Mouse (Mus musculus) ovary, postnatal 14 days (tissue): Measurements from ENCODE around the gene Zmynd12.

Experiments
- DNase-seq: peaks from one replicate; pipeline ENCODE4 v3.0.0; 2022; ENCODE audit warnings: low spot score

Zmynd12 gene

DNA sequence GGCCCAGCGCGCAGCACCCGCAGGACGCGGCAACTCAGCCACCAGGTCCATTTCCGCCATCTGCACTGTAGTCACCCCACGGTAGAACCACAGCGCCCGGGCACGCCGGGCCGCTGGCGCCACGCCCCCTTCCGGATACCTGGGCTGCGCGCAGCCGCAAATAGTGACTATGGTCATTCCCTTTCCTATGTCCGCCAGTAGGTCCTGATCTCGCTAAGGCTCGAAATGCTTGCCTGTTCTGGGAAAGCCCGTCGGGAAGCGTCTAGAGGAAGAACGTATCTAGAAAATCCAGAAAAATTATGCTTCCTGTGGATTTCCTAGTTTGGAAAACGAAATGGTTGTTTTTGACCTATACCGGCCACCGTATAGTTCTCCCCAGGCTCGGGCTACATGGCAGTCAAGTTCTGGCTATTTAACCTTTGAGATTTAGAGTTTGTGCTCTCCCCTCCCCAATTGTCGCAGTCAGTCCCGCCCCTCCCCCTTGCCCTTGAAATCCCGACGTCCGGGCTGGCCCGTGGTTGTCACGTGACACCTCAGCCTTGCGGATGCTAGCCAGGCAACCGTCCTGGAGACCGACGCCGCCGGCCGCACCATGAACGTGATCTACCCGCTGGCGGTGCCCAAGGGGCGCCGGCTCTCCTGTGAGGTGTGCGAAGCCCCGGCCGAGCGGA is at the start of gene Zmynd12, which contains the start of gene Ppcs:
Zmynd12 (plus strand) TSS at position 521 of the 671 bp plus-strand sequence.
Ppcs (minus strand) TSS at position 127 of the 671 bp plus-strand sequence.
- peak; percentile 83 for DNase-seq

DNA sequence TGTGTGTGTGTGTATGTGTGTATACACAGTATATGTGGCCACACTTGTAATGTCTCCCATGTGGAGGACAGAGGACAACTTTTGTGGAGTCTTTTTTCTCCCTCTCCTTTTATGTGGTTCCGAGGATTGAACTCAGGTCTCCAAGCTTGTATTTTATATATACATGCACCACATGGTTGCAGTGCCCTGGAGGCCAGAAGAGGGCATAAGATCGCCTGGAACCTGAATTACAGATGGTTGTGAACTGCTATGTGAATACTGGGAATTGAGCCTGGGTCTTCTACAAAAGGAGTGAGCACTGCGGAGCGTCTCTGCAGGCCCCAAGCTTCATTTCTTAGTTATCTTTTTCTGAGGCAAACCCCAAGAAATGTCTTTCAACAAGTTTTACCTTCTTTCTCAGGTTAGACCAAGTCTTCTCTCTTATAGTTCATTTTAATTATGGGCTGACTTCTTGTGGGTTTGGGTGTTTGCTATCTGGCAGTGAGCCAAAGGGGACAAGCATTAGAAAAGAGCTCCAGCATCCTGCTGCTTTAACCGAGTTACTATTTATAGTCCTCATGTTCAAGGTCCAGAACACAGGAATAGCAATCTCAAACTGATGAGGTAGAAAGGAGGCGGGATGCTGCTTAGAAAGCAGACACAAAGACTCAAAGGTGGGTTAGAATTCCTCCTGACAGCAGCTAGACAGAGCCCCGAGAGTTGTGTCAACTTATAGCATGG is 41.0 kb upstream of the Zmynd12 start:
- no peak for DNase-seq

DNA sequence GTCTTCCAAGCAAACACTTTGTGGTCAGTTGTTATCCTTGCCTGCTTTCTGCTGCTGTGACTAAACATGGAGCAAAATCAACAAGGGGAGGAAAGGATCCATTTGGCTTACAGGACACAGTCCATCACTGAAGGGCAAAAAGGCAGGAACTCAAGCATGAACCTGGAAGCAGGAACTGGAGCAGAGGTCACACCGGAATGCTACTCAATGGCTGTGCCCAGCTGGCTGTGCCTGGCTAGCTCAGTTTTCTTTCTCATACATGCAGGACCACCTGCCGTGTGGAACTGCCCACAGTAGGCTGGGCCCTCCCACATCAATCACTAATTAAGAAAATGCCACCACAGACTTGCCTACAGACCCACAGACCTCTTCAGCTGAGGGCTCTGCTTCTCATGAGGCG is 33.4 kb upstream of the Zmynd12 start:
- DNase-seq, result no peak

DNA sequence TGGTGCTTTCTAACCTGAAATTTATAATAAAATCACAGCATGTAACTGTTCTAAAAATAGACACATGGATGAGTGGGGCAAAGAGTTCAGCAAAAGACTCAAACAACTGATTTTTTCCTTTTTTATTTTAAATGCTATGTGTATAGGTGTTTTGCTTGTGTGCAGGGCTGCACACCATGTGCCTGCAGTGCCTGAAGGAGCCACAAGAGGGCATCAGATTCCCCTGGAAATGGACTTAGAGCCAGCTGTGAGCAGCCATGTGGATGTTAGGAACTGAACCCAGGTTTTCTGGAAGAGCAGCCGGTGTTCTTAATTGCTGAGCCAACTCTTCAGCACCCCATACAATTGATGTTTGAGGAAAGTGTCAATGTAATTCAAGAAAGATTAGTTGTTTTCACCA is 32.2 kb upstream of the Zmynd12 start:
- peak; percentile 5 for DNase-seq

DNA sequence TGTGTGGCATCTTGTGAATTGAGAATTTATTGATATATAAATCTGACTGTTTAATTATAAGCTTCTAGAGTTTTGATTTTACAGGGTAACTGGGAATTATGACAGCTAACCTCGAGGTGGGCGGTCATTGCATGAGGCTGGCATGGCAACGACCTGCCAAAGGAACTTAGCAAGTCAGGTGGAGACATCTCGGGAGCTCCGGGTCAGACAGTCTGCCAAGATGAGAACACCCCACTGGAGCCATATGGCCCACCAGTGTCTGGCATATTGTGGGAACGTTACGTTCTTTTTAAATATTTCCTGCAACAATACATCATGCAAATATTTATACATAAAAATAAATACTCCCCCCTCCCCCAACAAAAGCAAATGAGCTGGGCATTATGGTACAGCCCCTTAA is 23.9 kb upstream of the Zmynd12 start:
- DNase-seq, result no peak

DNA sequence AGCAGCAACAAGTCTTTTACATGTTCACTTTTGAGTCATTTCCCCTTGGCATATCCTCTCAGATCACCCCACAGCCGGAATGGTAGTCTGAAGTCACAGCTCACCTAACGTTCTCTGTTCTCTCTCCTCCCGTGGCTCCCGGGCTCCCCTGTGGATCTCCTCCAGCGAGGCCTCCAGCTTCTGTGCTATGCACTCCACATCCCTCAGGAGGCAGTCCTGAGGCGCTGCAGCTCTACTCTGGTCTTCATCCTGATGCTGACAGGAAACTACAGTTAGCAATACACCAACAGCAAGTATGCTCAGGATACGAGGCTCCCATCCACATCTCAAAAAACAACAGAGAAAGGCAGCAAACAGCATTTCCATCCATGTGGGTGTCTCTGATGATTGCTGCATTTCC is 21.7 kb upstream of the Zmynd12 start:
- no peak for DNase-seq

DNA sequence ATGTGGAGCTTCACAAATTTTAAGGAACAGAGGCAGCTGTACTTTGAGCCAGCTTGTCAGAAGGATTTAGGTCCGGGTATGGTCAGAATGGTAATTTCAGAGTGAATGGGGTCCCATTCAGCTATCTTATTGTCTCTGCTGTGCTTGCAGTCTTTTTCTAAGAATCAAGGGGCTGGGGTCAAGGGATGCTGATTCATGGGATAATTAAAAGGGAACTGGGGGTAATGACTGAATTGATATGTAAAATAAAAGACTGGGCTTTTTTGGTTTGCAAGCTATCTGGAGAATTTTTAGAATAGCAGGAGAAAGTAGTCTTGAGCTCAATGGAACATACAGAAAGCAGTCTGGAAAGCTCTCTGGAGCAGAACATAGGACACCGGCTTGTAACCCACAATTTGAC is 19.2 kb upstream of the Zmynd12 start:
- DNase-seq, result no peak

DNA sequence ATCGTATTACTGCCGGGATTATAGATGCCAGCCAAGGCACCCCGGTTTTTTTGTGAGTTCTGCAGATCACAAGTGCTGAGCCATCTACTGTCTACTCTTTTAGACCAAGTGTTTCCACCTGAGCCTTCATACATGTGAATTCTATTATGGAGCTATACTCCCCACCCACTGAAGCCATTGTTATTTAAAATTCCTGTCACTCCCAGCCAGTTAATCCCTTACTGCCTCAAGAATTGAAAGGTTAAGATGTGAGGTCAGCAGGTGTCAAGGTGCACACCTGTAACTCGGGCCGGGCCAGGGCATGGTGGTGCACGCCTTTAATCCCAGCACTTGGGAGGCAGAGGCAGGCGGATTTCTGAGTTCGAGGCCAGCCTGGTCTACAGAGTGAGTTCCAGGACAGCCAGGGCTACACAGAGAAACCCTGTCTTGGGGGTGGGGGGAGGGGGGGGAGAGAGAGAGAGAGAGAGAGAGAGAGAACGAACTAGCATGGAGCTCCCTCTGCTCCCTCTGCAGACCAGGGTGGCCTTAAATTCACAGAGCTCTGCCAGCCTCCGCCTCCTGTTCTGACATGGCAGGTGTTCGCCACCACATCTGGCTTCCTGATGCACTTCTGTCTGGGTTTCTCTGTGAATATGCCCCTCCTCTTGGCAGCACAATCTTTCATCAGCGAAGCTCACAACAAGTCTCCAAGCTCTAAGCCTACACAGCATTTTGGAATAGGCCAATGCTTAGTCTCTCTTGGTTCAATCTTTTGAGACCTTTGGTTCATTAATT is 10.6 kb upstream of the Zmynd12 start:
- DNase-seq, result no peak

DNA sequence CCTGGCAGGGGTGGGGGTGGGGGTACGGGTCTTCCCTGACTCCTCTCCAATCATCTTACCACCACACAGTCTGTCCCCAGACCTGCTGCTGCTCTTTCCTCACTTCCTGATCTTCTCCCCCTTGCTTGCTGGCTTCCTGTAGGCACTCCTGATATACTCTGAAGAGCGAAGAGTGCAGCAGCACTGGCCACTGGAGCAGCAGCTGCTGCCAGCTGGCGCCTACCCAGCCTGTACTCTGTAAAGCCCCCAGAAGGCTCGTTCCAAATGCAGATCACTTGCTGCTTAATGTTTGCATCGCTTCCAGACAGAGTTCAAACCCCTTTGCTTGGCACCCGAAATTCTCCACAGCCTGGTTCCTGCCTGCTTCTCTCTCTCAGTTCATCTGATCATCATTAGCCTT is 9.8 kb upstream of the Zmynd12 start:
- no peak for DNase-seq

DNA sequence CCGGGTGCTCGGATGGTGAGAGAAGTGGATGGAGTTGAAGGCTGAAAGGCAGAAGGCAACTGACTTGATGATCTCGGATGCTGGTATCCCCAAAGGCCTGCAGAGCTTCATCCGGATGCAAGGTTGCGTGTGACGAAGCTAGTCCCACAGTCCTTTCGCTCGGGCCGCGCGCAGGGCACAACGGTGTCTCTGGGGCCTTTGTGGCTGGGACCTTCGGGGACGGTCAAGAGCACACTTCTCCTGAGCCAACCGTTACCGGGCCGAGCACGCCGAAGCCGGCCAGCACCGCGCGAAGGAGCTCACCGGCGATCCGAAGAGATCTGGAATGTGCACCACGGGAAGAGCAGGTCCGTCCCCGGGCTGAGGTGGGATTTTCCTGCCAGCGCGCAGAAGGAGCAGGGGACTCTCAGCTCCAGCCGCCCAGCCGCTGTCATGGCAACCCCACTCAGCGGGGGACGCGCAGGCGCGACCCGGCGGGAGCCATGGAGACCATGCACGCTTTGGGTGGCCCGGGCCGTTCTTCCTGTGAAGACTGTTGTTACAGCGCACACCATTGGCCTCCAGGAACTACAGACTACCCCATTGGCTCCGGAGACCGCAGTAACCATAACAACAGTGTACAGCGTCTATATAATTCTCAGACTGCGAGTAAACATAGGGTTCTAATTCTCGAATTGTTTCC is 7.4 kb upstream of the Zmynd12 start, which contains the start of gene Ccdc30:
Ccdc30 (minus strand) TSS at position 450 of the 682 bp plus-strand sequence.
- DNase-seq, result peak; percentile 85

DNA sequence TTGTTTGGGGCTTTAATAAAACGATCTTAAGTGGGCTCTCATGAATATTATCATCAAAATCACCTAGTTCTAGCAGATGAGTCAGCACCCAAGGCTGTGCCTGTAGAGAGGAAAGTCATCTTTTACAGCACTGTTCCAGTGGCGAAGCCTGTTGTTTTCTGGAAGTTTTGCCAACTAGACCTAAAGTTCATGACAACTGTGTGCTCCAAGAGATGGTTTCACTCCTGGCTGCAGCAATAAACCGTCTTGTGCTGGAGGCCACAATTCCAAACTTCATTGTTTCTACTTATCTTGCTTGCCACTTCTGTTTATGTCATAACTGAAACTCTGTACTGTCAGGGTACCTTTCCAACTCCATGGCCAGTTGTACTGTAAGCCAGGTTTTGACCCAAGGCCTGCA is 5.3 kb upstream of the Zmynd12 start:
- no peak for DNase-seq

DNA sequence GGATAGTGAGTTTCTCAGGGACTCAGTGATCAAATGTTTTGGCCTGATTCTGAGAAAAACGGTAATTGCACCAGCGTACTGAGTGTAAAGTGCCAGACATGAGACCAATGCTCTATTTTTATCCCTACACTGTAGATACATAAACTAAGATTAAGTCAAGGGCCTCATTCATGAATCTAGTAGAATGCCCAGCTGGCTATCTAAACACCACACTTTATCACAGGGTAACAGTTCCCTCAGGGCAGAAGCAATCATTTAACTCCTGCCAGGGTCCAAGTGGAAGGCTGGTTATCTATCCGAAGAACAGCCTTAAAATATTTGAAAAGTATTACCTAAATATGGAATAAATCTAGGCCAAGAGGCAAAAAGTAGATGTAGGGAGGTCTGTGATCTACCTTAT is 4.7 kb upstream of the Zmynd12 start:
- no peak for DNase-seq

DNA sequence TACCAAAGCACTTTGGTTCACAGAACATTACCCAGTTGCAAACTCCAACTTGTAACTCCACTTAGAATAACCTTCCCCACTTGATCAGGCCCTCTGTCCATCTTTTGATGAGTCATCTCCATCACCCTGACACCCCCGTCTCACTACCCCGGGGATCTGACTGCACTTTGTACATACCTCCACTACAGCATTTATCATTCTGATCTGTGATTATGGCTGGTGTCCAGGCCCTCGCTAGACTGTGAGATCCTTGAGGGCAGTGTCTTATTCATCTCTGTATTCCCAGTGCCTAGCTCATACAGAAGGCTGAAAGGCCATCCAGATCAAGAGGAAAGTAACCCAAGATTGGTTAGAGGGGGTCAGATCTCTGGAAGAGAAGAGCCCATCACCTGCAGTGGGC is 1.4 kb upstream of the Zmynd12 start:
- no peak for DNase-seq

DNA sequence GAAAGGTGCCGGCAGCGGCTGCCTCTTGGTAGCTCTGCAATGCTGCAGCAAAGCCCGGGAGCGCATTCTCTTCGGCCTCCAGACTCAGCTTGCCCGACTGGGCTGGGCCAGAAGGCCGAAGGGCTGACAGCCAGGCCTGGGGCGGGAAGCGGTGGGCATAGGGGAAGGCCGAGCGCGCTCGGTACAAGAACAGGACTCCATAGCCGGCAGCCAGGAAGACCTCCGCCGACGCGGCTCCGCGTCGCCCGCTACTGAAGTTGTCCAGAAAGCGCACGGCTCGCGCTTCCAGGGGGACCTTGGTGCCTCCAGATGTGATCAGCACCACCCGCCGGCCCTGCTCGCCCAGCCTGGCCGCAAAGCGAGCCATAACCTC is 707 bp upstream of the Zmynd12 start:
- no peak for DNase-seq

DNA sequence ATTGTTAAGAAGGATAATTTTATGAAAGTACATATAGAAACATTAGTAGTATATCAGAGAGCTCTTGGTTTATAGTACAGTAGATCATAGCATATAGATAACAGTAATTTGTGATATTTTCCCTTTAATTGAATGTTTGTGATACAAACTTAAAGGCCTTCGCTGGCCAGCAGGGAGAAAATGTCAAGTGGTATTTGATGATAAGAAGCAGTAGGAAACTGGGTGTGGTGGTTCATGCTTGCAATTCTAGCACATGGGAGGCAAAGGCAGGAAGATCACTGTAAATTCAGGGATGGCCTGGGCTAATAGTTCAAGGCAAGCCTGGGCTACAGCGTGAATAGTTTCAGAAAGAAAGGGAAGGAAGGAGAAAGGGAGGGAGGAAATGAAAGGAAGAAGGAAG is 2.5 kb downstream of the Zmynd12 start:
- no peak for DNase-seq

DNA sequence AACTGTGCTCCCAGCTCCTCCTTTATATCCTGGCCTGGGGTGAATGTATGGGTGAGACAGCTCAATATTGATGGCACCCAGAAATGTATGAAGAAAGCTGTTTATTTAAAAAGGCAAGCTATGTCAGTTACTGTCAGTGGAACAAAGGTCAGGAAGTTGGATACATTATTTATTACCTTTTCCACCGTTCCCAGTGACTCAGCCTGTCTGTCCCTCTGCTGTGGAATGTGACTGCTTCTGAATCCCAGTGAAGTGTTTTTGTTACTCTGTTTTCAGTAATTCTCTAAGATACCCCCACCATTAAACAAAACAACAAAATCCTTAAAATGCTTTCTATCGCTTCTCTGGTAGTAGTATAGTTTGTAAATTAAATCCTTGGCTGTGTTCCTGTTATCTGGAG is 3.0 kb downstream of the Zmynd12 start:
- DNase-seq, result no peak

DNA sequence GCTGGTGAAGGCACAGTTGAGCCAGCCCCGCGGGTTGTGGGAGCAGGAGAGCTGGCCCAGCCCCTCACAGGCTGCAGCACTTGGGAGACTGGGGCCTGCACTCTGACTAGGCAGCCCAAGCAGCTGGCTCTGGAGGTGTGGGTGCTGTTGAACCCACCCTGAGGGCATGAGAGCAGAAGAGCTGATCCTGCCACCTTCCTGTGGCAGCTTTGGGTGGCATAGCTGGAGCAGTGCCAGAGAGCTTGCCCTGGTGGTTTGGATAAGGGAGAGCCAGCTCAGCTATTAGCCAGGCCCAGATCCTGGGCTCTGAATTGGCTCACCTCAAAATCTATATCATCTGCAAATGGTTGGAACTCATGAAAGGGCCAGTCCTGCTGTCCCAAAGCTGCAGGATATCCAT is 5.1 kb downstream of the Zmynd12 start:
- no peak for DNase-seq

DNA sequence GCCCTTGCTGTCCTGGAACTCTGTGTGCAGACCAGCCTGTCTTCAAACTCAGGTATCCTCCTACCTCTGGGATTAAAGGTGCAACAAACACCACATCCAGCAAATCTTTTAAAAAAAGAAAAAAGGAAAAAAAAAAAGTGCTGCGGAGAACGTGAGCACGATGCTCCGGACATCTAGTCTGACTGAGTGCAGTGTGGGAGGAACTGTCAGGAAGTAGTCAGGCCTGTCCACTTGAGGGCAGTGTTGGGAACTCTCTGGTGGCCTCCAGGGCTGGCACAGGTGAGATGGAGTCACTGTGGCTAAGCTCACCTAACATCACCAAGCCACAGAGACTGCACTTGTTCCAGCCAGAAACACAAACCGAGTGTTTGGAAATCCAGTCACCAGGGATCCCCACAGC is 8.1 kb downstream of the Zmynd12 start:
- DNase-seq, result peak; percentile 40

DNA sequence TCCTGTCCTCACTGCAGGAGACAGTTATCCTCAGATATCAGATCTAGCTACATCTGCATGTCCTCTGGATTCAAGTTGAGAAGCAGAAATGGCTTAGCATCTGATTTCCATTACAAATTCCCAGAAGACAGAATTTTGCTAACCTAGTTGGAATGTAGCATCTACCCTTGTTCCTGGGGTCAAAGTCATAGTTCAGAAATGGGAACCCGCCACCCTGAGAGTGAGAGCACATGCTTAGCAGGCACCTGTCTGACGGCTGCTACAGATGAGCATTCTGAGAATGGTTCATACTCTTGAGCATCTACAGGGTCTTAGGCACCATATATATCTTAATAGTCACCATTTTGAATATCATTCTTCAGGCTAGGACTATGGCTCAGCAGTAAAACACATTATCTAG is 15.3 kb downstream of the Zmynd12 start:
- DNase-seq, result no peak

DNA sequence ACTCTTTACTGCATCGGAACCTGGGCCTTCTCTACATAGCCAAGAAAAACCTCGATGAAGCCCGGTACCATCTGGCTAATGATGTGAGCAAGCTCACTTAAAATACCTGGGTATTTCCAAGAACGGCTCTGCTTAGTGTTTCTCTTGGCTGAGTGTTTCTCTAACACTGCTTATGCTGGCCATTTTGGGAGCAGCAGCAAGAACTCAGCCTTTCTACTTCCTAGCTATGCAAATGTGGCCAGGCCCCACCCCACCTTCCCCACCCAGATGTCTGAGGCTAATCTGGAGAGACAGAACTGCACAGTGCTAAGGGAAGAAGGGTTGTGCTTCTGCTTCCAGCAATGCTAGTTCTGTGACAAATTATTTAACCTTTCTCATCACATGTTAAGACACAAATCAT is 19.2 kb downstream of the Zmynd12 start:
- no peak for DNase-seq

DNA sequence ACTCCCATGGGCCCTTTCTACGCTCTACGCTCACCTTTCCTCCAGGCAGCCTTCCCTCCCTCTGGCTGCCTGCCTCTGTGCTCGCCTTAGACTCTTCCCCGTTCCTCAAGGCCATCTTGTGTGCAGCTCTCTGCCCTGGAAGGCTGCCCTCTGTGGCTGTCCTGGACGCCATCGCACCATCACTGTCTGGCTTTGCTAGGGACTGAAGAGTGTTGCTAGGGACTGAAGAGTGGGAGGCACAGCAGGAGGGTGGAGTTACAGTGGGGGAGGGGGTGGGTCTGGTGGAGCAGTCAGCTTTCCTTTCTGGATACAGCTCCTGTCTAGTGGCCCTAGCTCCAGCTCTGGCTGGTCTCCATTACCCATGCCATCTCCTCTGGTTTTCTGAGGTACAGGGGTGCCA is 19.9 kb downstream of the Zmynd12 start:
- DNase-seq, result no peak

DNA sequence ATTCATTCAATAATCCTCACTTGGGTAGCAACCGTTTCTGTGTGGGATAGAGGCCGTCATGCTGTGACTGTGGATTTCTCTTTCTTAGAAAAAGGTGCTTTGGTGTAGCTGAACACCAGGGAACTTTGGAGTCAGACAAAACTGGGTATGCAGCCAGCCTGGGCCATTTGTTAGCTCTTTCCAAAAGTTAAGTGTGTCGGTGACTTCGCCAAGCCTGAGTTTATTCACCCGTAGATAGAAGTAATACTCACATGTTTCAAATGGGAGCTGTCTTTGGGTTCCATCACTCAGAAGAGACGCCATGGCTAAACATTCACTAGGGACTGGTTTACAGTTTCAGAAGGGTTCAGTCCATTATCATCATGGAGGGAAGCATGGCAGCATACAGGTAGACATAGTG is 24.6 kb downstream of the Zmynd12 start:
- no peak for DNase-seq

DNA sequence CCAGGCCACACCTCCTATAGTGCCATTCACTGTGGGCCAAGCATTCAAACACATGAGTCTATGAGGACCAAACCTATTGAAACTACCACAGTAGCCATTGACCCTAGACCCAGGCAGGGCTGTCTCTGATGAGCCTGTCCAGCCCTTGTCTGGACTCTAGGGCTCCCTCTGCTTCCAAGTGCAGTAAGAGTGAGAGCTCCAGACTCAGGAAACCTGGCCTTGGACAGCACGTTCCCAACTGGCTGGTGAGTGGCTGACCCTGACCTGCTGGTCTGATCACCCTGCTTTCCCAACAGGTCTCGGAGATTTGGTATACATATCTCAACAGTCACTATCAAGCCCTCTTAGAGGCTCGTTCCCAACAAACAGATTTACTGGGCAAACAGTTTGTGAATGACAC is 25.2 kb downstream of the Zmynd12 start:
- no peak for DNase-seq
